Mouse (Mus musculus): ENCODE measurements at regions not wholly inside any gene's neighbourhood (a gene's known extent, or its start where the extent isn't known, plus 50 kb on each side); places are given as distances from the start of the nearest gene placed in this dataset.

GRCm38 (mm10) chr14:102038145-102038544 is 308.4 kb downstream of the Lmo7 start:
- TF ChIP-seq CTCF (IDR thresholded peaks at IDR 0.05; ENCODE audit: insufficient read depth, low read length) (no peak), POLR2A (IDR thresholded peaks at IDR 0.05; ENCODE audit: borderline replicate concordance, extremely low read depth, low read depth, low read length) (no peak)
